Mouse (Mus musculus) heart, embryonic 15.5 days (tissue): Measurements from ENCODE around the gene Fbxw22. TPM values are rescaled to one million over a fixed set of nuclear protein-coding genes. Genes with fewer than 3 reads are reported as not detected.
"Not testable (repeated sequence)": the region's sequence is repeated elsewhere in the genome, so short reads cannot be mapped to it uniquely, and the experiment has no call there.

ENCODE experiments used
- ATAC-seq: fragments of 200-750 bp; cut with Nextera tagmentation; replicated peaks from 2 replicates; pipeline ENCODE4 v1.8.0; 2017; ENCODE audit warnings: low read depth, moderate TSS enrichment; ENCODE audit not compliant: insufficient number of reproducible peaks, insufficient read depth, low FRiP score
- H3K27ac ChIP-seq: fragments of 300-500 bp; sonication (generic); 2 replicates; pipeline ENCODE4 v1.5.1; 2015; ENCODE audit warnings: mild to moderate bottlenecking, inconsistent platforms
- H3K27me3 ChIP-seq: fragments of 300-500 bp; sonication (generic); 2 replicates; pipeline ENCODE4 v1.6.1; 2015; ENCODE audit warnings: inconsistent platforms
- H3K36me3 ChIP-seq: fragments of 300-500 bp; sonication (generic); 2 replicates; pipeline ENCODE4 v1.6.1; 2015; ENCODE audit warnings: mild to moderate bottlenecking, inconsistent platforms
- H3K4me1 ChIP-seq: fragments of 300-500 bp; sonication (generic); replicated peaks from 2 replicates; pipeline ENCODE4 v1.6.1; 2015; ENCODE audit warnings: inconsistent platforms
- H3K4me2 ChIP-seq: fragments of 300-500 bp; sonication (generic); 2 replicates; pipeline ENCODE4 v1.6.1; 2015; ENCODE audit warnings: inconsistent platforms, mild to moderate bottlenecking, moderate library complexity
- H3K4me3 ChIP-seq: fragments of 300-500 bp; sonication (generic); 2 replicates; pipeline ENCODE4 v1.5.1; 2015; ENCODE audit warnings: mild to moderate bottlenecking, inconsistent platforms
- H3K9ac ChIP-seq: fragments of 300-500 bp; sonication (generic); 2 replicates; pipeline ENCODE4 v1.6.1; 2015; ENCODE audit warnings: mild to moderate bottlenecking, inconsistent platforms
- H3K9me3 ChIP-seq: fragments of 300-500 bp; sonication (generic); replicated peaks from 2 replicates; pipeline ENCODE4 v1.6.1; 2016; ENCODE audit warnings: inconsistent platforms
- WGBS: fragments of 180-500 bp; shearing (Covaris S2); methylation state at CpG from one replicate; pipeline ENCODE4 v1.1.7; 2015; ENCODE audit warnings: mixed read lengths; 5-methylcytosine and 5-hydroxymethylcytosine counted together
- polyA plus RNA-seq: library from polyadenylated mRNA; unstranded; fragments of >200 nt; fragmentation: Nextera tagmentation; extraction: Ambion mirVana; gene quantifications from 2 replicates; pipeline ENCODE4 v1.2.1, GENCODE M21; 2015

Fbxw22 gene
- not detected in 2 replicates for polyA plus RNA-seq

DNA sequence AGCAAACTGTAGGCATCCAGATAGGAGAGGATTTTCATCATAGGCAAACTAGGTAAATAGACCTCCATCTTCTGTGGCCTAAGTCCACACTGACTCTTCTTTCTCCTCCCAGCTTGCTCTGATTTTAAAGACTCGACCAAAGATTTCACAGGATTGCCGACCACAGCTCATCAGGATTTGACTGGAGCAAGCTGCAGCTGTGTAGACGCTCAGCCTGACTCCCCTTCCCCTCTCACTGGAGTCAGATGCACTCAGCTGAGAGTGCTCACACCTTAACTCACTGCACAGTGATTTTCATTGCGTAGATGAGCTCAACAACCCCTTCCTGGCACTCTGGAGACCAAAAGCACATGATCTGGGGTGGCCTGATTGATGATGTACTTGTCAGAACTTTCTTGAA is at the start of gene Fbxw22:
Gene Fbxw22 (minus strand): TSS at position 101 of the 400 bp plus-strand sequence.
- not testable (repeated sequence) for H3K4me3 ChIP-seq, H3K9me3 ChIP-seq, H3K4me1 ChIP-seq, H3K27me3 ChIP-seq, ATAC-seq, H3K36me3 ChIP-seq, H3K4me2 ChIP-seq, H3K9ac ChIP-seq, H3K27ac ChIP-seq
- 64% methylated on average over 4 of the region's 4 CpGs for WGBS

DNA sequence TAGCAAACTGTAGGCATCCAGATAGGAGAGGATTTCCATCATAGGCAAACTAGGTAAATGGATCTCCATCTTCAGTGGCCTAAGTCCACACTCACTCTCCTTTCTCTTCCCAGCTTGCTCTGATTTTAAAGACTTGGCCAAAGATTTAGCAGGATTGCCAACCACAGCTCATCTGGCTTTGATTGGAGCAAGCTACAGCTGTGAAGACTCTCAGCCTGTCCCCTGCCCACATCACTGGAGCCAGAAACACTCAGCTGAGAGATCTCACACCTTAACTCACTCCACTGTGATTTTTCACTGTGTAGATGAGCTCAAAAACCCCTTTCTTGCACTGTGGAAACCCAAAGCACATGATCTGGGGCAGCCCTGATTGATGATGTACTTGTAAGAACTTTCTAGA is 44.9 kb upstream of the Fbxw22 start, which contains the start of gene Fbxw16:
Gene Fbxw16 (minus strand): TSS at position 101 of the 400 bp plus-strand sequence.
- Histone ChIP-seq H3K4me3 (no peak within 1 kb of the TSS), H3K9ac (no peak within 1 kb of the TSS), H3K36me3 (no peaks in the 10 kb centered on the region), H3K4me1 (no peaks in the 10 kb centered on the region), H3K27ac (no peak within 1 kb of the TSS), H3K4me2 (no peak within 1 kb of the TSS), H3K9me3 (no peaks in the 10 kb centered on the region), H3K27me3 (no peaks in the 10 kb centered on the region)
- no peak for ATAC-seq

DNA sequence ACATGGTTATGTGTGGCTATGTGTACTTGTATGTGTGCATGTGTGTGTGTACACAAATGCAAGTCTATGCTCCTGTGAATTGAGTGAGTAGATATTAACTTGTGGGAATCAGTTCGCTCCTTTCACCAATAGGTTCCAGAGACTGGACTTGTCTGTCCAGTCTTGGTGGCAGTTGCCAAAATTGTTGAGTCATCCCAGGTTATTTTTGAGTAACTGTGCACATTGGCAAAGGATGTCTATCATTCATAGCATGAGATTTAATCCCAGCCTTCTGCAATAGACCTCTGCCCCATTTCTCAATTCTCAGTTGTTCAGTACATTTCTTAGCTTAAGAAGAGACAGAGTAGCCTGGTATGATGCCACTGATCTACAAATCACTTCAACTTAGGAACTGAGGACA is 28.9 kb upstream of the Fbxw22 start:
- WGBS, result 83% methylated on average over 1 of the region's 1 CpGs
- H3K27ac ChIP-seq, result no peak overlapping the region
- ATAC-seq, result no peak

DNA sequence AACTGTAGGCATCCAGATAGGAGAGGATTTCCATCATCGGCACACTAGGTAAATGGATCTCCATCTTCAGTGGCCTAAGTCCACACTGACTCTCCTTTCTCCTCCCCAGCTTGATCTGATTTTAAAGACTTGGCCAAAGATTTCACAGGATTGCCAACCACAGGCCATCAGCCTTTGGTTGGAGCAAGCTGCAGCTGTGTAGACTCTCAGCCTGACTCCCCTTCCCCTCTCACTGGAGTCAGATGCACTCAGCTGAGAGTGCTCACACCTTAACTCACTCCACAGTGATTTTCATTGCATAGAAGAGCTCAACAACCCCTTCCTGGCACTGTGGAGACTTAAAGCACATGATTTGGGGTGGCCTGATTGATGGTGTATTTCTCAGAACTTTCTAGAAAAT is 64.5 kb downstream of the Fbxw22 start, which contains the start of gene Fbxw28:
Gene Fbxw28 (minus strand): TSS at position 101 of the 400 bp plus-strand sequence.
- H3K9ac ChIP-seq, H3K36me3 ChIP-seq, H3K4me1 ChIP-seq, H3K9me3 ChIP-seq, ATAC-seq, H3K27ac ChIP-seq, H3K27me3 ChIP-seq, H3K4me3 ChIP-seq, H3K4me2 ChIP-seq: not testable (repeated sequence)
- WGBS, result no CpG with 5 or more reads among the region's 1 CpGs

More for the DNA sequence above, 28.9 kb upstream of the Fbxw22 start:
- no peak overlapping the region for H3K4me3 ChIP-seq
- H3K27me3 ChIP-seq, result no peaks in the 10 kb centered on the region
- no peak overlapping the region for H3K9ac ChIP-seq
- no peaks in the 10 kb centered on the region for H3K9me3 ChIP-seq
- H3K36me3 ChIP-seq, result no peaks in the 10 kb centered on the region
- no peaks in the 10 kb centered on the region for H3K4me1 ChIP-seq
- H3K4me2 ChIP-seq, result no peak overlapping the region

Other genes starting within 250 kb of the Fbxw22 start
- not detected in 2 replicates for gene Fbxw21, start 242.3 kb downstream of the Fbxw22 start, polyA plus RNA-seq
- not detected in 2 replicates for gene Fbxw13, start 208.3 kb downstream of the Fbxw22 start, polyA plus RNA-seq
- gene Fbxw20, start 169.5 kb downstream of the Fbxw22 start, polyA plus RNA-seq, result not detected in 2 replicates
- not detected in 2 replicates for gene Fbxw14, start 116.6 kb downstream of the Fbxw22 start, polyA plus RNA-seq
- not detected in 2 replicates for gene Fbxw28, start 64.6 kb downstream of the Fbxw22 start, polyA plus RNA-seq
- not detected in 2 replicates for gene Fbxw16, start 44.8 kb upstream of the Fbxw22 start, polyA plus RNA-seq
- not detected in 2 replicates for gene Fbxw19, start 91.6 kb upstream of the Fbxw22 start, polyA plus RNA-seq
- gene Fbxw15, start 164.0 kb upstream of the Fbxw22 start, polyA plus RNA-seq, result not detected in 2 replicates
- gene Fbxw24, start 221.8 kb upstream of the Fbxw22 start, polyA plus RNA-seq, result not detected in 2 replicates